Mouse (Mus musculus) spleen, adult 2 months (tissue): ENCODE results near the gene Wdpcp.

ENCODE experiments used
- CTCF ChIP-seq: fragments of 200-500 bp; IDR thresholded peaks from 2 replicates; pipeline ENCODE4 v1.5.1; 2011; ENCODE audit warnings: mild to moderate bottlenecking, inconsistent platforms; ENCODE audit not compliant: insufficient read depth, insufficient read length, insufficient replicate concordance; ENCODE audit errors: extremely low read depth
- POLR2A ChIP-seq: fragments of 200-500 bp; IDR thresholded peaks from 2 replicates; pipeline ENCODE4 v1.6.1; 2011; ENCODE audit warnings: low read depth, low read length, inconsistent platforms

GRCm38 (mm10) chr11:21549754-21550153 lies 22.3 kb upstream of the Wdpcp start:
- TF ChIP-seq CTCF (no peak), POLR2A (no peak)
